Mouse (Mus musculus): ENCODE data around the gene Smad9. TPM values are rescaled to one million over a fixed set of nuclear protein-coding genes. Genes with fewer than 3 reads are reported as not detected.
"Not testable (repeated sequence)": the region's sequence is repeated elsewhere in the genome, so short reads cannot be mapped to it uniquely, and the experiment has no call there.

Gene Smad9
- total RNA-seq, 4 experiments from 2014 or later: 0.05 to 0.29 (median 0.11) TPM

GRCm38 (mm10) chr3:54756058-54756457, 676 bp downstream of the Smad9 start:
- DNase-seq (ENCODE audit: low spot score in 2 of 2): no peak

- DNase-seq (ENCODE audit: low spot score in 2 of 2): no peak
Measured at GRCm38 (mm10) chr3:54757446-54757845, 2.1 kb downstream of the Smad9 start.

GRCm38 (mm10) chr3:54759211-54759610, 3.8 kb downstream of the Smad9 start:
- DNase-seq (ENCODE audit: low spot score in 2 of 2): no peak

- no peak for DNase-seq (ENCODE audit: low spot score in 2 of 2)
Measured at GRCm38 (mm10) chr3:54760321-54761115, 5.1 kb downstream of the Smad9 start.

- DNase-seq (ENCODE audit: low spot score in 2 of 2): no peak
Measured at GRCm38 (mm10) chr3:54761258-54761657, 5.9 kb downstream of the Smad9 start.

- DNase-seq (ENCODE audit: low spot score in 2 of 2): peak in 1 of 2 experiments; percentile 5
Measured at GRCm38 (mm10) chr3:54764418-54764817, 9.0 kb downstream of the Smad9 start.

GRCm38 (mm10) chr3:54765521-54765920, 10.1 kb downstream of the Smad9 start:
- not testable (repeated sequence) for DNase-seq (ENCODE audit: low spot score in 2 of 2)

GRCm38 (mm10) chr3:54766034-54766433, 10.7 kb downstream of the Smad9 start:
- no peak for DNase-seq (ENCODE audit: low spot score in 2 of 2)

- DNase-seq (ENCODE audit: low spot score in 2 of 2): no peak
Measured at GRCm38 (mm10) chr3:54766811-54767210, 11.4 kb downstream of the Smad9 start.

- DNase-seq (ENCODE audit: low spot score in 2 of 2): no peak
Measured at GRCm38 (mm10) chr3:54768592-54768991, 13.2 kb downstream of the Smad9 start.

GRCm38 (mm10) chr3:54769349-54770275, 14.2 kb downstream of the Smad9 start:
- DNase-seq (ENCODE audit: low spot score in 2 of 2): no peak

GRCm38 (mm10) chr3:54773613-54774012, 18.2 kb downstream of the Smad9 start:
- no peak for DNase-seq (ENCODE audit: low spot score in 2 of 2)

GRCm38 (mm10) chr3:54775989-54776631, 20.7 kb downstream of the Smad9 start:
- no peak for DNase-seq (ENCODE audit: low spot score in 2 of 2)

- no peak for DNase-seq (ENCODE audit: low spot score in 2 of 2)
Measured at GRCm38 (mm10) chr3:54790601-54791000, 35.2 kb downstream of the Smad9 start.

GRCm38 (mm10) chr3:54791822-54792677, 36.7 kb downstream of the Smad9 start:
- DNase-seq (ENCODE audit: low spot score in 2 of 2): no peak

GRCm38 (mm10) chr3:54793762-54794161, 38.4 kb downstream of the Smad9 start:
- DNase-seq (ENCODE audit: low spot score in 2 of 2): no peak

GRCm38 (mm10) chr3:54795379-54795778, 40.0 kb downstream of the Smad9 start:
- DNase-seq (ENCODE audit: low spot score in 2 of 2): no peak

- DNase-seq (ENCODE audit: low spot score in 2 of 2): no peak
Measured at GRCm38 (mm10) chr3:54795806-54796205, 40.4 kb downstream of the Smad9 start.

GRCm38 (mm10) chr3:54797211-54797610, 41.8 kb downstream of the Smad9 start:
- no peak for DNase-seq (ENCODE audit: low spot score in 2 of 2)

GRCm38 (mm10) chr3:54803713-54804112, 48.3 kb downstream of the Smad9 start:
- DNase-seq (ENCODE audit: low spot score in 2 of 2): no peak

All from gastrocnemius, adult 8-10 months (tissue).